Comparison of ENCODE assay signal across 8 mouse cellular contexts in genomic region chr4:148604541-148605165, GRCm38 (mm10). TPM values are rescaled to one million over a fixed set of nuclear protein-coding genes. Genes with fewer than 3 reads are reported as not detected.
DNase-seq lines count a peak whose midpoint lies in the region; ATAC-seq and TF ChIP-seq lines count a peak whose summit lies in the region.

No protein-coding gene starts in this region.

- H3K9ac ChIP-seq in stomach, embryonic 14.5 days (replicated peaks; ENCODE audit: low read depth, low read length), result no peak overlapping the region

- 86% methylated on average over 3 of the region's 3 CpGs for whole genome bisulfite sequencing in stomach, embryonic 14.5 days

- H3K27ac ChIP-seq in stomach, embryonic 14.5 days (ENCODE audit: low read length), result 0 out of 2 replicates have a peak overlapping the region, but pooled peaks have one; percentile 21

- DNase-seq in heart, postnatal 10 days, result peak; percentile 59 to 71
- DNase-seq in heart, postnatal 25 days (ENCODE audit: low spot score), result no peak
- peak; percentile 49 for DNase-seq in cerebellum, adult 9-10 months
- peak; percentile 38 to 54 for DNase-seq in frontal cortex, postnatal 36 days (ENCODE audit: low spot score in 2 of 2)
- DNase-seq in layer of hippocampus, postnatal 14 days (ENCODE audit: low spot score in 2 of 2), result peak; percentile 62 to 69

- H3K36me3 ChIP-seq in E14TG2a.4 (ENCODE audit: insufficient read depth, low read length), result peaks cover 67% of the 10 kb centered on the region
- H3K36me3 ChIP-seq in stomach, embryonic 14.5 days (ENCODE audit: control insufficient read depth, insufficient read depth, low read length), result no peaks in the 10 kb centered on the region

- intact Hi-C loops in heart, postnatal 10 days (cut with DNase I), result loop anchor here (5.0 kb wide), 1 partner anchor 437 kb away; no protein-coding TSS in a partner anchor
- intact Hi-C loops in heart, postnatal 25 days (cut with DNase I), result loop anchor here (5.0 kb wide), 2 partner anchors 112 to 432 kb away; no protein-coding TSS in a partner anchor

- H3K4me1 ChIP-seq in E14TG2a.4 (replicated peaks; ENCODE audit: low read depth, low read length), result peaks cover 71% of the 10 kb centered on the region
- H3K4me1 ChIP-seq in stomach, embryonic 14.5 days (ENCODE audit: control insufficient read depth, insufficient read depth, low read length), result no peaks in the 10 kb centered on the region

- TF ChIP-seq CTCF in E14TG2a.4 (conservative IDR thresholded peaks at IDR 0.05; ENCODE audit: low read length), result peak; percentile 94

- H3K27me3 ChIP-seq in E14TG2a.4 (ENCODE audit: insufficient read depth, low read length), result no peaks in the 10 kb centered on the region
- no peaks in the 10 kb centered on the region for H3K27me3 ChIP-seq in stomach, embryonic 14.5 days (ENCODE audit: control insufficient read depth, insufficient read depth, low read length)

- no peak overlapping the region for H3K4me3 ChIP-seq in E14TG2a.4 (replicated peaks; ENCODE audit: low read length)
- H3K4me3 ChIP-seq in stomach, embryonic 14.5 days (ENCODE audit: low read depth, low read length), result no peak overlapping the region

- no peak overlapping the region for H3K4me2 ChIP-seq in stomach, embryonic 14.5 days (replicated peaks; ENCODE audit: low read depth, low read length)

- peak; percentile 82 for ATAC-seq in megakaryocyte-erythroid progenitor cell, adult 5-6 weeks (replicated peaks; ENCODE audit: low FRiP score, low TSS enrichment, poor library complexity, severe bottlenecking)
- peak; percentile 47; the same call in 1 of the 2 replicates for ATAC-seq in stomach, embryonic 14.5 days (ENCODE audit: insufficient number of reproducible peaks, insufficient read depth, low FRiP score, low read depth)

- no peaks in the 10 kb centered on the region for H3K9me3 ChIP-seq in E14TG2a.4 (ENCODE audit: low read length)
- no peaks in the 10 kb centered on the region for H3K9me3 ChIP-seq in stomach, embryonic 14.5 days (ENCODE audit: control insufficient read depth, low read depth, low read length)

RNA-seq across cellular contexts. Expression of gene Masp2, which starts 2.3 kb away (rescaled TPM):
- under 1 TPM; 0.29 to 0.30 TPM for total RNA-seq in heart, postnatal 10 days (2021)
- under 1 TPM; 0.20 to 0.73 TPM for total RNA-seq in heart, postnatal 25 days (2021)
- total RNA-seq in layer of hippocampus, postnatal 14 days (2021), result 1 to 10 TPM; 1.0 to 1.8 TPM
- total RNA-seq in megakaryocyte-erythroid progenitor cell, adult 5-6 weeks (2014; fragmentation: Nextera tagmentation), result not detected in 2 replicates
- 0.33 TPM in 1 of 2 replicates, not detected in the other for total RNA-seq in megakaryocyte-erythroid progenitor cell, adult 5-6 weeks (2017)
- 0.67 TPM in 1 of 2 replicates, not detected in the other for polyA plus RNA-seq in stomach, embryonic 14.5 days (2014; fragmentation: Nextera tagmentation; extraction: Ambion mirVana)

RNA-seq across cellular contexts. Expression of gene Srm, which starts 13.3 kb away (rescaled TPM):
- total RNA-seq in heart, postnatal 10 days (2021), result 10 to 100 TPM; 25.4 to 26.8 TPM
- 10 to 100 TPM; 16.6 to 16.8 TPM for total RNA-seq in heart, postnatal 25 days (2021)
- 10 to 100 TPM; 69.0 to 73.3 TPM for total RNA-seq in layer of hippocampus, postnatal 14 days (2021)
- total RNA-seq in megakaryocyte-erythroid progenitor cell, adult 5-6 weeks (2014; fragmentation: Nextera tagmentation), result 261 and 281 TPM in 2 replicates
- total RNA-seq in megakaryocyte-erythroid progenitor cell, adult 5-6 weeks (2017), result 31.8 and 77.4 TPM in 2 replicates
- 197 and 201 TPM in 2 replicates for polyA plus RNA-seq in stomach, embryonic 14.5 days (2014; fragmentation: Nextera tagmentation; extraction: Ambion mirVana)

RNA-seq across cellular contexts. Expression of gene Tardbp, which starts 22.2 kb away (rescaled TPM):
- total RNA-seq in heart, postnatal 10 days (2021), result 100 to 1,000 TPM; 148 to 181 TPM
- total RNA-seq in heart, postnatal 25 days (2021), result 100 to 1,000 TPM; 123 to 135 TPM
- total RNA-seq in layer of hippocampus, postnatal 14 days (2021), result 100 to 1,000 TPM; 199 to 208 TPM
- 456 and 583 TPM in 2 replicates for total RNA-seq in megakaryocyte-erythroid progenitor cell, adult 5-6 weeks (2014; fragmentation: Nextera tagmentation)
- 804 and 881 TPM in 2 replicates for total RNA-seq in megakaryocyte-erythroid progenitor cell, adult 5-6 weeks (2017)
- polyA plus RNA-seq in stomach, embryonic 14.5 days (2014; fragmentation: Nextera tagmentation; extraction: Ambion mirVana), result 154 and 159 TPM in 2 replicates

RNA-seq across cellular contexts. Expression of gene Gm572, which starts 38.5 kb away (rescaled TPM):
- total RNA-seq in heart, postnatal 10 days (2021), result 1 to 10 TPM; 4.5 to 5.0 TPM
- total RNA-seq in heart, postnatal 25 days (2021), result 1 to 10 TPM; 4.9 to 5.3 TPM
- not detected for total RNA-seq in layer of hippocampus, postnatal 14 days (2021)
- total RNA-seq in megakaryocyte-erythroid progenitor cell, adult 5-6 weeks (2014; fragmentation: Nextera tagmentation), result not detected in 2 replicates
- total RNA-seq in megakaryocyte-erythroid progenitor cell, adult 5-6 weeks (2017), result not detected in 2 replicates
- not detected in 2 replicates for polyA plus RNA-seq in stomach, embryonic 14.5 days (2014; fragmentation: Nextera tagmentation; extraction: Ambion mirVana)

RNA-seq across cellular contexts. Expression of gene Exosc10, which starts 46.4 kb away (rescaled TPM):
- 10 to 100 TPM; 55.4 to 56.0 TPM for total RNA-seq in heart, postnatal 10 days (2021)
- total RNA-seq in heart, postnatal 25 days (2021), result 10 to 100 TPM; 42.8 to 44.1 TPM
- 10 to 100 TPM; 48.9 to 52.4 TPM for total RNA-seq in layer of hippocampus, postnatal 14 days (2021)
- 69.1 and 70.6 TPM in 2 replicates for total RNA-seq in megakaryocyte-erythroid progenitor cell, adult 5-6 weeks (2014; fragmentation: Nextera tagmentation)
- 54.7 and 66.6 TPM in 2 replicates for total RNA-seq in megakaryocyte-erythroid progenitor cell, adult 5-6 weeks (2017)
- polyA plus RNA-seq in stomach, embryonic 14.5 days (2014; fragmentation: Nextera tagmentation; extraction: Ambion mirVana), result 86.6 and 93.1 TPM in 2 replicates
